Mouse (Mus musculus) limb, embryonic 15.5 days (tissue): Measurements from ENCODE around the gene Ggta1. TPM values are rescaled to one million over a fixed set of nuclear protein-coding genes. Genes with fewer than 3 reads are reported as not detected.

Experiments
- ATAC-seq: fragments of 200-750 bp; cut with Nextera tagmentation; 2 replicates; pipeline ENCODE4 v1.8.0; 2017; ENCODE audit warnings: low read depth, moderate TSS enrichment; ENCODE audit not compliant: insufficient number of reproducible peaks, low FRiP score, low TSS enrichment
- H3K27ac ChIP-seq: fragments of 300-500 bp; sonication (generic); 2 replicates; pipeline ENCODE4 v1.5.1; 2015; ENCODE audit warnings: moderate library complexity, mild to moderate bottlenecking, inconsistent platforms
- H3K27me3 ChIP-seq: fragments of 300-500 bp; sonication (generic); 2 replicates; pipeline ENCODE4 v1.6.1; 2015; ENCODE audit warnings: inconsistent platforms
- H3K36me3 ChIP-seq: fragments of 300-500 bp; sonication (generic); 2 replicates; pipeline ENCODE4 v1.6.1; 2015; ENCODE audit warnings: inconsistent platforms
- H3K4me1 ChIP-seq: fragments of 300-500 bp; sonication (generic); 2 replicates; pipeline ENCODE4 v1.6.1; 2015; ENCODE audit warnings: inconsistent platforms
- H3K4me2 ChIP-seq: fragments of 300-500 bp; sonication (generic); 2 replicates; pipeline ENCODE4 v1.6.1; 2015; ENCODE audit warnings: mild to moderate bottlenecking, inconsistent platforms
- H3K4me3 ChIP-seq: fragments of 300-500 bp; sonication (generic); 2 replicates; pipeline ENCODE4 v1.5.1; 2015; ENCODE audit warnings: mild to moderate bottlenecking, inconsistent platforms
- H3K9ac ChIP-seq: fragments of 300-500 bp; sonication (generic); 2 replicates; pipeline ENCODE4 v1.6.1; 2015; ENCODE audit warnings: inconsistent platforms
- H3K9me3 ChIP-seq: fragments of 300-500 bp; sonication (generic); 2 replicates; pipeline ENCODE4 v1.6.1; 2016; ENCODE audit warnings: inconsistent platforms
- WGBS: fragments of 180-500 bp; shearing (Covaris S2); methylation state at CpG from one replicate; pipeline ENCODE4 v1.1.7; 2015; 5-methylcytosine and 5-hydroxymethylcytosine counted together
- polyA plus RNA-seq: library from polyadenylated mRNA; unstranded; fragments of >200 nt; fragmentation: Nextera tagmentation; extraction: Ambion mirVana; gene quantifications from 2 replicates; pipeline ENCODE4 v1.2.1, GENCODE M21; 2015

Ggta1 gene
- polyA plus RNA-seq, 1 experiment from 2014 or later: 34.2 TPM

- Histone ChIP-seq H3K36me3 (no peaks in the 10 kb centered on the region), H3K9ac (no peak overlapping the region), H3K27ac (no peak overlapping the region), H3K4me3 (no peak overlapping the region), H3K4me2 (no peak overlapping the region), H3K4me1 (peaks cover 30% of the 10 kb centered on the region), H3K27me3 (no peaks in the 10 kb centered on the region), H3K9me3 (no peaks in the 10 kb centered on the region)
- 91% methylated on average over 5 of the region's 5 CpGs for WGBS
- ATAC-seq: no peak
These were observed 11.5 kb downstream of the Ggta1 start for GRCm38 (mm10) chr2:35451484-35452050.

DNA sequence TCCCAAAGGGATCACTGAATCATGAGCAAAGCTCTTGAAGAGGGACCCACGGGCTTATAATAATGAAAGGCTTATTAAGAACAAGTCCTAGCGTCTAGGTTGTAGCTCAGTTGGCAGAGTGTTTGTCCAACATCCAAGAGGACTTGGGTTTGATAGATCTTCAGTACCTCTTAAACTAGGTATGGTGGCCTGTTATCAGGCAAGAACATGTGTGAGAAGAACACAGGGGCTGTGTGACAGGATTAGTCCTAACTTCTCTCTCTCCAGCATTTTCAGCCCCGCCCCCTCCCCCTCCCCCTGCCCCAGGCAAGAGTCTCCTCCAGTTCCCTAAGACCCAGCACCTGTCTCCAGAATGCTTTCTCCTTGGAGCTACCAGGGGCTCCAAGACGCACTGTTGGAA, 12.2 kb downstream of the Ggta1 start:
- peaks cover 37% of the 10 kb centered on the region for H3K4me1 ChIP-seq
- no peak for ATAC-seq
- no peak overlapping the region for H3K4me2 ChIP-seq
- H3K4me3 ChIP-seq: no peak overlapping the region
- H3K27me3 ChIP-seq: no peaks in the 10 kb centered on the region
- H3K36me3 ChIP-seq: no peaks in the 10 kb centered on the region
- H3K9me3 ChIP-seq: no peaks in the 10 kb centered on the region
- no peak overlapping the region for H3K9ac ChIP-seq
- WGBS: 65% methylated on average over 4 of the region's 4 CpGs
- H3K27ac ChIP-seq: no peak overlapping the region

DNA sequence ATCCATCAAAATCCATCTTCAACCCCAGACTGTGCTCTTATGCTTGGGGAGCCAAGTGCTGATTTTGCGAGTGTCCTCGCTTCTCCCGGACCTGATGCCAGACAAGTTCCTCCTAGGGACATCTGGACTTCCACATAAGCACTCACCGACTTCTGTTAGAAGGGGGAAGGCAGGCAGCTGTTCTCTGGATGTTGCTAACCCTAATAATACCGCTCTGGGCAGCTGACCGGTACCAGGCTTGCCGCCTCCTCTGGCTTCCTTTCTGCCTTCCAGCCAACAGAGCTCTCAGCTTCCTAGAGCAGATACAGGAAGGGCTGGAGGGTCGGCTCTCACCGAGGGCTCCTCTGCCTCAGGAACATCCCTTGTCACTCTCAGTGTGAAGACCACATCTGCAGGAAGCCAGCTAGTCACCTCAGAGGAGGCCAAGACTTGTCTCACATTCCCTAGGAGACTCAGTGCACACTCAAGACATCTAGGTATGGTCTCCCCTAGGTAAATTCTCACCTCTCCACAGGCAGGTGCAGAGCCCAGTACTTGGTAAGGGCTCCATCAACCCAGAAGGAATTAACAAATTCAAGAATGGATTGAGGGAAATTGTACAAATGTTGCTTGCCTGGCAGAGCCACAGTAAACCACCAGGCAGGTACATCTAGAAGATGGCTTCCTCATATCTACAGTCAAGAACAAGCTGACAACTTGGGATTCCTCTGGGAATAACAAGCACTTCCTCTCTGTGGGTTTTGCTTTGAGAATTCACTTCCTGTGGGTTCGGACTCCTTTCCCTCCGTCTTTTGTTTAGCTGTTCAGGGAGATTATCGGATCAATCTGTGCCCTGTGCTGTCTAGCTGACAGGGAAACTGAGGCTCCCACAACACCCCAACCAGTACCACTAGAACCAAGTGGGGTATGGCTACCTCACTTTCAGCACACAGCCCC, 13.1 kb downstream of the Ggta1 start:
- ATAC-seq: no peak
- Histone ChIP-seq H3K4me1 (peaks cover 45% of the 10 kb centered on the region), H3K4me3 (no peak overlapping the region), H3K9ac (no peak overlapping the region), H3K27ac (no peak overlapping the region), H3K36me3 (no peaks in the 10 kb centered on the region), H3K27me3 (no peaks in the 10 kb centered on the region), H3K4me2 (no peak overlapping the region), H3K9me3 (no peaks in the 10 kb centered on the region)
- WGBS: 70% methylated on average over 12 of the region's 12 CpGs

- no peak overlapping the region for H3K27ac ChIP-seq
- no peak for ATAC-seq
- no peaks in the 10 kb centered on the region for H3K36me3 ChIP-seq
These were observed 13.9 kb downstream of the Ggta1 start for GRCm38 (mm10) chr2:35448914-35449670.

GRCm38 (mm10) chr2:35448215-35448913, 14.7 kb downstream of the Ggta1 start:
- no peak overlapping the region for H3K4me3 ChIP-seq
- peaks cover 61% of the 10 kb centered on the region for H3K4me1 ChIP-seq
- WGBS: 39% methylated on average over 7 of the region's 7 CpGs
- H3K9ac ChIP-seq: no peak overlapping the region
- H3K27me3 ChIP-seq: no peaks in the 10 kb centered on the region
- H3K36me3 ChIP-seq: no peaks in the 10 kb centered on the region
- no peak for ATAC-seq
- H3K4me2 ChIP-seq: no peak overlapping the region
- no peaks in the 10 kb centered on the region for H3K9me3 ChIP-seq
- H3K27ac ChIP-seq: 0 out of 2 replicates have a peak overlapping the region, but pooled peaks have one; percentile 17

More at GRCm38 (mm10) chr2:35448914-35449670, 13.9 kb downstream of the Ggta1 start:
- Histone ChIP-seq H3K9me3 (no peaks in the 10 kb centered on the region), H3K4me2 (no peak overlapping the region), H3K9ac (no peak overlapping the region), H3K4me3 (no peak overlapping the region), H3K4me1 (peaks cover 54% of the 10 kb centered on the region), H3K27me3 (no peaks in the 10 kb centered on the region)
- WGBS: 78% methylated on average over 9 of the region's 9 CpGs

GRCm38 (mm10) chr2:35447453-35447852, 15.6 kb downstream of the Ggta1 start:
- Histone ChIP-seq H3K27ac (0 out of 2 replicates have a peak overlapping the region, but pooled peaks have one; percentile 6), H3K4me3 (no peak overlapping the region), H3K36me3 (no peaks in the 10 kb centered on the region), H3K4me2 (no peak overlapping the region), H3K27me3 (no peaks in the 10 kb centered on the region), H3K4me1 (peaks cover 64% of the 10 kb centered on the region), H3K9ac (no peak overlapping the region), H3K9me3 (no peaks in the 10 kb centered on the region)
- WGBS: 60% methylated on average over 7 of the region's 7 CpGs
- ATAC-seq: no peak

DNA sequence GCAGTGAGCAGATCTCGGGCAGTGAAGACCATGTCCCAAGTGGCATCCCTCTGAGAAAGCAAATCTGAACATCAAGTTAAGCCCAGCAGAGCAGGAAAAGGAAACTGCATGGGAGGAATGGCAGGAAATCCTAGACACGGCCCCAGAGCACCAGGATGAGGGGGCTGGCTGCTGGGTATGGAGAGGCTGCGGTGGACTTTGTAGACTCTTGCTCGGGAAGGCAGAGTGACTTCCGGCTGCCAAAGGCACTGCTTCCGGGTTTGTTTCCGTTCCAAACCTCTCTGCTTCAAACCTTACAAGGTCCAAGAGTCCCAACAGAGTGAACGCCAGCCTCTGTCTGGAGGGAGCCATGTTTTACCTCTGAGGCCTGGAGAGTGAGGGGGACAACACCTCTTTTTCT, 16.2 kb downstream of the Ggta1 start:
- H3K4me2 ChIP-seq: no peak overlapping the region
- no peaks in the 10 kb centered on the region for H3K9me3 ChIP-seq
- no peak for ATAC-seq
- H3K9ac ChIP-seq: no peak overlapping the region
- no peaks in the 10 kb centered on the region for H3K36me3 ChIP-seq
- 73% methylated on average over 8 of the region's 8 CpGs for WGBS
- no peak overlapping the region for H3K4me3 ChIP-seq
- H3K27me3 ChIP-seq: no peaks in the 10 kb centered on the region
- peak overlapping the region; percentile 43 for H3K27ac ChIP-seq
- peaks cover 65% of the 10 kb centered on the region for H3K4me1 ChIP-seq

- ATAC-seq: no peak
These were observed 16.7 kb downstream of the Ggta1 start for GRCm38 (mm10) chr2:35446300-35446699.

GRCm38 (mm10) chr2:35445610-35446009, 17.4 kb downstream of the Ggta1 start:
- no peak overlapping the region for H3K9ac ChIP-seq
- no peak overlapping the region for H3K4me3 ChIP-seq
- peaks cover 69% of the 10 kb centered on the region for H3K4me1 ChIP-seq
- H3K4me2 ChIP-seq: no peak overlapping the region
- H3K27me3 ChIP-seq: no peaks in the 10 kb centered on the region
- no peak; the same call in 1 of the 2 replicates for ATAC-seq
- H3K36me3 ChIP-seq: no peaks in the 10 kb centered on the region
- no peaks in the 10 kb centered on the region for H3K9me3 ChIP-seq
- peak overlapping the region; percentile 43 for H3K27ac ChIP-seq
- 62% methylated on average over 7 of the region's 7 CpGs for WGBS

More at GRCm38 (mm10) chr2:35446300-35446699, 16.7 kb downstream of the Ggta1 start:
- H3K4me3 ChIP-seq: no peak overlapping the region
- H3K4me2 ChIP-seq: no peak overlapping the region
- no peaks in the 10 kb centered on the region for H3K9me3 ChIP-seq
- WGBS: 85% methylated on average over 5 of the region's 5 CpGs
- H3K36me3 ChIP-seq: no peaks in the 10 kb centered on the region
- peak overlapping the region; percentile 43 for H3K27ac ChIP-seq
- H3K4me1 ChIP-seq: peaks cover 68% of the 10 kb centered on the region
- no peak overlapping the region for H3K9ac ChIP-seq
- no peaks in the 10 kb centered on the region for H3K27me3 ChIP-seq

- Histone ChIP-seq H3K27ac (peak overlapping the region; percentile 43), H3K4me3 (peak overlapping the region; percentile 9; the same call in 1 of the 2 replicates), H3K36me3 (no peaks in the 10 kb centered on the region), H3K4me2 (peak overlapping the region; percentile 1), H3K9ac (no peak overlapping the region), H3K27me3 (no peaks in the 10 kb centered on the region), H3K9me3 (no peaks in the 10 kb centered on the region), H3K4me1 (peaks cover 74% of the 10 kb centered on the region)
- ATAC-seq: no peak
- WGBS: 47% methylated on average over 6 of the region's 6 CpGs
These were observed 18.2 kb downstream of the Ggta1 start for GRCm38 (mm10) chr2:35444764-35445262.
